Mouse (Mus musculus) bone marrow, adult 2 months (tissue): ENCODE results near the gene Gm10643.

Experiments
- CTCF ChIP-seq: fragments of 200-500 bp; IDR thresholded peaks from 2 replicates; pipeline ENCODE4 v1.5.1; 2011; ENCODE audit warnings: low read length, control low read depth; ENCODE audit not compliant: control insufficient read depth, insufficient read depth
- POLR2A ChIP-seq: fragments of 200-500 bp; IDR thresholded peaks from 2 replicates; pipeline ENCODE4 v1.6.1; 2011; ENCODE audit warnings: low read depth, mild to moderate bottlenecking, control low read depth, low read length, borderline replicate concordance; ENCODE audit not compliant: control insufficient read depth

DNA sequence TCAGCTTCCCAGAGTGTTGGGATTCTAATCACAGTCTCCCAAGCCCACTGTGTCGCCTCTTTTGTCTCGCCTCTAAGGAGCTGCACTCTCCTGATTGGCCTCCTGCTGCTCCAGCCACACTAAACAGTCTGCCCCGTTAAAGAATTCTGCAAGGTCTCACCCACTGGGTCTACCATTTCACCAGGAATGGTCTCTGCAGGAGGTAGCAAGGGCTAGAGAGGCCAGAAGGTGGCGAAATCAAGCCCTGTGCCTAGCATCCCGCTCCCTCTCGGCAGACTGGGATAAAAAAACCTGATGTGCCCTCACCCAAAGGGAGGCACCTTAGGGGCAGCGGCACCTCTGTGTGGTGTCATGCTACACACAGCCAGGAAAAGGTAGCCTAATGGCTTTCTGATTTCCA is 20.8 kb downstream of the Gm10643 start:
- TF ChIP-seq POLR2A = no peak
- TF ChIP-seq CTCF = no peak
